Mouse (Mus musculus): ENCODE results near the gene Zfand6. TPM values are rescaled to one million over a fixed set of nuclear protein-coding genes. Genes with fewer than 3 reads are reported as not detected.

The Zfand6 gene
- total RNA-seq, 1 experiment from 2014 or later, result 151 TPM

GRCm38 (mm10) chr7:84566200-84566599 is 123.6 kb downstream of the Zfand6 start:
- ATAC-seq (replicated peaks in 1 of 2; ENCODE audit: insufficient read depth in 1 of 2, low FRiP score in 2 of 2, low TSS enrichment in 1 of 2, low read depth in 1 of 2, poor library complexity in 2 of 2, severe bottlenecking in 2 of 2), result no peak

- no peak for ATAC-seq (replicated peaks in 1 of 2; ENCODE audit: insufficient read depth in 1 of 2, low FRiP score in 2 of 2, low TSS enrichment in 1 of 2, low read depth in 1 of 2, poor library complexity in 2 of 2, severe bottlenecking in 2 of 2)
Observed at GRCm38 (mm10) chr7:84564236-84564635, 125.5 kb downstream of the Zfand6 start.

Other genes starting within 250 kb of the Zfand6 start
- not detected in 2 replicates for gene Gm2115, start 161.0 kb downstream of the Zfand6 start, total RNA-seq (2017)
- 7.0 and 9.8 TPM in 2 replicates for gene Fah, start 83.2 kb downstream of the Zfand6 start, total RNA-seq (2017)
- gene Olfr291, start 163.6 kb upstream of the Zfand6 start, total RNA-seq (2017), result not detected in 2 replicates

All from hematopoietic stem cell, adult 5-6 weeks (primary cell).